Mouse (Mus musculus) frontal cortex, postnatal 10 days (tissue): Measurements from ENCODE around the gene Lamtor3.
"Not testable (repeated sequence)": the region's sequence is repeated elsewhere in the genome, so short reads cannot be mapped to it uniquely, and the experiment has no call there.

Experiments used
- DNase-seq, 2 experiments: peaks; one replicate each; pipeline ENCODE4 v3.0.0; 2022; ENCODE audit warnings: low spot score in 2 of 2, mixed read lengths in 1 of 2

Gene Lamtor3

DNA sequence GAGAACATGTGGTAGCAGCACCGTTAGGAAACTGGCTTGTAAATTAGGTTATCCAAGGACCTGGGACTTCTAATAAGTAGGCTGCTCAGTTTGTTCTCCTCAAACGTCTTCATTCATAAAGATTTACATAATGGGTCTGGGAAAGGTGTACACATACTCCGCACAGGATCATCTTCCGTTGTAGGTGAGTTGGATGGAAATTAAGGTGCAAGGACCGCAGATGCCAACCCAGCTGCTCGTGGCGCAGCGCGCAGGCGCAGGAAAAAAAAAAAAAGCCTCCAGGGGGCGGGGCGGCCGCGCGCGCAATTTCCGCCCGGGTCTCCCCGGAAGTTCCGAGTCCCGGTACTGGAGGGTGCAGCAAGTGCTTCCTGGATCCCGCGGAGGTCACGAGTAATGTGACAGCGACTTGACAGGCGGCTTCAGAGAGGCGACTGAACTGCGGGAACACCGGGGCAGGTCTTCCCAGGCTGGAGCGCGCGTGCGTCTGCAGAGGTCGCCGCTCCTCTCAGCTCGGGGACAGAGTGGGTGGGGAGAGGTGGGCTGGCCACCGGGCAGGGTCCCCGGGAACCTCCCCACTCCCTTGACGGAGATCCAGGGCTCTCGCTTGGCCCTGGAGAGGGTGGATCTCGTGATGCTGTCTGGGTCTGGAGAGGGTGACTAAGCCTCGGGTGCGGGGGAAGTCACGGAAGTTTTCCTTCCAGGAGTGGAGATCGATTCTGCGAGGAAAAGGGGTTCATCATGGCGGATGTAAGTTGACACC lies at the start of gene Lamtor3:
Lamtor3 (plus strand) TSS at position 335 of the 760 bp plus-strand sequence.
- peak; percentile 76 to 83 for DNase-seq

DNA sequence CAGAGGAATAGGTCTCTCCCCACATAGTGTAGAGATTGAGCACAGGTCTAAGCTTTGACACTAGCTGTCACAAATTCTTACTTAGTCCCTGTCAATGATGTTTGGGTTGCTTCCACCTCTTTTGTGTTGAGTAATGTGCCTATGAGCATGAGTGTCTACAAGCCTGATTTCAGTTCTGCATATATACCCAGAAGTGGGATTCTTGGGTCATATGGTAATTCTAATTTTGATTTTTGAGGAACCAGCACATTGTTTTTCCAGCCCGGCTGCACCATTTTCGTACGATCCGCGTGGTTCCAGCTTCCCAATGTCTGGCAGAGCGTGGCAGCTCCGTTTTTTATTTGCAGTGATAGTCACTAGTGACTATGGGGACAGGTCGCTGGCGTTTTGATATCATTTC lies 48.9 kb upstream of the Lamtor3 start:
- DNase-seq = no peak

DNA sequence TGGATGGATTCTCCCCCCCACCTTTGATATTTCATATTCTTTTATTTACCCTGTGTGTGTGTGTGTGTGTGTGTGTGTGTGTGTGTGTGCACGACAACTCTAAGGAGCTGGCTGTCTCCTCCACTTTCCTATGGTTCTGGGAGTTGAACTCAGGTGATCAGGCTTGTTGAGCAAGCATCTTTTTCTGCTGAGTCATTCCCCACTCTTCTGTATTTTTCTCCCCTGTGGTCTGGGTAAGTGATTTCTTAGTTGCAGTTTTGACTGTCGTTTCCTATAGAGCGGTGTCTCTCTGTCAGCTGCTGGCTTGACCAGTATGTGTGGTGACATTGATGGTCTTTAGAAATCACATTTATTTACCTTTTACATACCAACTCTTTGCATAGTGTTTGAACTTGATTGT lies 39.0 kb upstream of the Lamtor3 start:
- DNase-seq = no peak

DNA sequence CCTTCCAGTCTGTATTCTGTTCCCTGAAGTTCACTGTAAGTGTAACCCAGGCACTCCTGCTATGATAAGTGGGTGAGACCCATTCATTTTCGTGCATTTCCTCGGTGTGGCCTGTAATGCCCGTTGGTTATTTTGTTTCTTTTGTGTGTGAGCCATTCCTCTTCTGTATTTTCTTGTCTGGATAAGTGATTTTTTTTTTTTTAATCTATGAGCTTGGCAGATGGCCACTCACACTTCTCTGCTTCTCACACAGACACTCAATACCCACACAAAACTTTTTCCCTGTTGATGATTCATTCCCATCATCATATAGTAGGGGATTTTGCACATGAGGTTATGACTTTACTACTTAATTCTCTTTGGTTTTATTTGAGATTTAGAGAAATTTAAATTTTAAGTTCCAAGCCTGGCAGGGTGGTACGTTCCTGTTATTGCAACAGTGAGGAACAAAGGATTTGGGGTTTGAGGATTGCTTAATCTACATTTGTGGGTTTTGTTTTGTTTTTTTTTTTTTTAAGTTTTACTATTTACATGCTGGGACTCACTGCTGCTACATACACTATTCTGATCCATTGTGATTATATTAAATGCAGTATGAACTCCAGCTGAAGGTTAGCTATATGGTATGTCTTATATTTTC lies 38.1 kb upstream of the Lamtor3 start:
- DNase-seq = no peak

DNA sequence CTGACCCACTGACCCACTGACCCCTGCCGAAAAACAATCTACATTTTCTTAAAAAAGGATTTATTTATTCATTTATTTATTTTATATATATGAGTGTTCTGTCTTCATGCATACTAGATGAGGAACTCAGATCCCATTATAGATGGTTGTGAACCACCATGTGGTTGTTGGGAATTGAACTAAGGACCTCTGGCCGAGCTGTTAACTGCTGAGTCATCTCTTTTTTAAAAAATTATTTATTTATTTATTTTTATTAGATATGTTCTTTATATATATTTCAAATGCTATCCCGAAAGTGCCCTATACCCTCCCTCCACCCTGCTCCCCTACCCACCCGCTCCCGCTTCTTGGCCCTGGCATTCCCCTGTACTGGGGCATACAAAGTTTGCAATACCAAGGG lies 37.2 kb upstream of the Lamtor3 start:
- DNase-seq = no peak

DNA sequence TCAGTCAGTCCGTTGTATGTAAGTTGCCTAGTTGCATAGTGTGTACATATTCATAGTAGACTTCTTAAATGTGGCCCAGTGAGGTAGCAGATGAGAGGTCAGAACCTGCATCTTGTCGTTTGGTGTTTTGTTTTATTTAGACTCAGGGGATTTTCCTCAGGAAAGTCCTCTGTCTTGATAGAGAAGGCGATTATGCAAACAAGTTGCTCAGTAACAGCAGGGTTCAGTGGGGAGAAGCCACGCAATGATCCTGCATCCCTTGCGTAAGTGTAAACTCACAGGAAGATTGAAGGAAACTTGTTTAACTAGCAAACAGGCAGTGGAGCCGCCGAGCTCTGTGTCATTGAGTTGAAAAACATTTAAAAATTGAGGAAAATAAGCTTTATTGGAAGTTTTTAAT lies 30.3 kb upstream of the Lamtor3 start:
- DNase-seq = no peak

DNA sequence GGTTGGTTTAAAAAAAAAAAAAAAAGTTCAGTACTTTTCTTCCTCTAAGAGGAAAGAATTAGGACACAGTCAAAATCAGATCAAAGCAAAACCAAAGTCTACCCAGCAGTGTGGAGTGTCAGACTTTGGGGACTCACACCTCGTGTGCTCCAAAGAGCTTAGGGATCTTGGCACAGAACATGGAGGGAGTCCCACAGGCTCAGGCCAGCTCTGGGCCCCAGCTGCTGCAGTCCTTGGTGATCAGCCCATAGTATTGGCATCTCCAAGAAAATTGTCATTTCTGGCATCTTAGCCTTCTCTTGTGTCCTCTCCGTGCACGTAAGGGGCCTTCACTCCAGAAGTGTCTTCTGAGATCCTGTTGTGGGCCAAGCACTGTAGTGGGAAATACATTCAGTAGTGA lies 27.2 kb upstream of the Lamtor3 start:
- DNase-seq = no peak

DNA sequence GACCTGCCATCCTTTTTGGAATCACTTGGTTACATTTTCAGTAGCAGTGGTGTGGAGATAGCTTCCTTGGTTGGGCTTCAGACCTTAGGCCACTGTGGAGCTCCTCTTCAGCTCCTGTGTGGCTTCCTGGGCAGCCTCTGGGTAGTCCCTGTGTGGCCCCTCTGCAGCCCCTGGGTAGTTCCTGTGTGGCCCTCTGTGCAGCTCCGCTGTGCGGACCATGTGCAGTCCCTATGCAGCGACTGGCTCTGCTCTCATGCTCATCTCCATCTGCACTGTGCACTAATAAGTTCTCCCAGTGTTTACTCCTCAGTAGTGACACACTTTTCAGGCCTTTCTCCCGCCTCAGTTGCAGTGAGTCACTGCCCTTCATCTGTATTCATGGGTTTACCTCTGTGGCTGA lies 26.2 kb upstream of the Lamtor3 start:
- DNase-seq = no peak

DNA sequence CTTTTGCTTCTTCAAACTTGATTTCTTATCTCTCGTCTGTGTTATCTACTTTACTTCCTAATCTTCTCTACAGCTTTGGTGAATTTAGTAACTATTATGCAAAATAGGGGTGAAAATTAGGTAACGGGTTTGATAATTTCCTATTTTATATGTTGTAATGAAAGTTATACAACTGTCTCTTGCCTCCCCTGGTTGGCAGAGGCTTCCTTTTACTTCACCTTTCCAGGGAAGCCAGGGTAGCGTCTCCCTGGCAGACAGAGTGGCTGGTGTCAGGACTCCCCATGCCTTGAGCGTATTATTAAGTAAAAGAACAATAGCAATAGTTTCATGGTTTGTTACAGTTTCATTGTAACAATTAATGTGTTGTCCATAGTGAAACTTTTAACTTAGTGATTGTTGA lies 24.5 kb upstream of the Lamtor3 start:
- no peak for DNase-seq

DNA sequence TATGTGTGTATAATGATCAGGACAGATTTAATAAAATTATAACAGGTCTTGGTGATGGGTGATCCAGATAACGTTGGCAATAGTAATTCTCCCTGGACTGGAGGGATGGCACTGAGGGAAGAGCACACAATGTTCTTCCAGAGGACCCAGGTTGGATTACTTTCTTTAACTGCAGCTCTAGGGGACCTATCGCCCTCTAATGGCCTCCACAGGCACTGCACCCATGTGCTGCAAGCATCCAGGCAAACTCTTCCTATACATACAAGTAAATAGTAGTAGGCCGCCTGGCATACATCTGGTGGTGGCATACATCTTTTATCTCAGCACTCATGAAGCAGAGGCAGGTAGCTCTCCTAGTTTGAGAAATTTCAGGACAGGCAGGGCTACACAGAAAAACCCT lies 23.1 kb upstream of the Lamtor3 start:
- no peak for DNase-seq

DNA sequence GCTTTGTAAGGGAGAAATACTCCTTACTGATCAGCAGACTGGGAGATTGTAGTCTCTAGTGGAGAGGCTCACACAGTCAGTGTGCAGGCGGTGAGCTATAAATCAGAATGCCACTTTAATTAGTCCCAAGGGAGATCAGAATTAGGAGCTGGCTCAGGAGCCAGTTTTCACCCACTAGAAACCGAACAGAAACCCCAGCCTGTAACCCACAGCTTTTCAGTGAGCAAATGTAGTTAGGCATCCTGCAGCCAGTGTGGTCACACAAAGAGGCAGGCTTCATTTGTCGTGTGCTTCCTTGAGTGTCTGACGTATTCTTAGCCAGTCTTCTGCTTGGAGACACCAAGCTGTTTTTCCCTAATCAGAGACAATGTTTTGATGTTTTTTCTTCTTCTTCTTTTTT lies 21.9 kb upstream of the Lamtor3 start:
- DNase-seq = no peak

DNA sequence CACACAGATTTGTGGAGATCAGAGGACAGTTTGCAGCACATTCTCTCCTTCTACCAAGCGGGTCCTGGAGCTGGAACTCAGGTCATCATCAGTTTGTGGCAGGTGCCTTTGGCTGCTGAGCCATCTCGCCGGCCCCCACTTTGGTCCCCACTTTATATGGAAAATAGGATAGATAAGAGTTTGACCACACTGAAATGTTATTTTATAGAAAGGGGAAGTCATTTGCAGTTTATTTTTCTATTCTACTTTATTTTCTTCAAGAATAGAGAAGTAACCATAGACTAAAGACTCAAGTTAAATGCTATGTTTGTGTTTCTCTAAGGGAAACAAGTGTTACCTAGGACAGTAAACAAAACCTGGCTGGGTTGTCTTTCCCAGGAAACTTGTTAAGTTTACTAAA lies 21.4 kb upstream of the Lamtor3 start:
- no peak for DNase-seq

DNA sequence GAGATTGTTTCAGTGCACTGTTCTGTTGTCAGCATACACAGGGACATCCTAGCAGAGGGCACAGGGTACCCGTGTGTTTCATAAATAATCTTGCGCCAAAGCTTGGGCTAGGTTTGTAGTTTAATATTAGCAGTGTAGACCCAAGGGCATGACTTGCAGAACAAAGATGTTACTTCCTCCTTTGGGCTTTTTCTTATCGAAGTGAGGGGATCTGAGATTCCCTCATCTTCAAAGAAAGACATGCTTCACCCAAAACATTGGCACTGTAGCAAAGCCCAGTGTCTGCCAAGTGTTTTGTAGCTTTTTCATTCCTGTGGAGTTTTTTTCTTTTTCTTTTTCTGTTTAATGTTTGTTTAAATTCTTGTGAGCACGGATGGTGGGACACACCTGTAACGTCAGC lies 20.6 kb upstream of the Lamtor3 start:
- DNase-seq = no peak

DNA sequence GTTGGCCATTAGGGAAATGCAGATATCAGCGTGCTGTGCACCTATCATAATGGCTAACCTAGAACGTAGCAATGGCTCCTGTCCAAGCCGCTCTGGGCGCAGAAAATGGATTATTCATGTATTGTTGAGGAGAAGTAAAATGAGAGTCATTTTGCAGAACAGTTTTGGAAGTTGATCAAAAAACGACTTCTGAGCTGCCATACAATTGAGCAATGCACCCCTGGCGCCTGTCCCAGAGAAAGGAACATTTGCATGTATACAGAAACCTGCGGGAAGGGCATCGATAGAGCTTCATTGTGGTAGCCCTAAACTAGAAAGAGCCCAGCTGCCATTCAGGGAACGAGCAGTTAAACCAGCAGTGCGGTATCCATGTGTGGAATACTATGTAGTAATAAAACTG lies 18.2 kb upstream of the Lamtor3 start:
- no peak for DNase-seq

DNA sequence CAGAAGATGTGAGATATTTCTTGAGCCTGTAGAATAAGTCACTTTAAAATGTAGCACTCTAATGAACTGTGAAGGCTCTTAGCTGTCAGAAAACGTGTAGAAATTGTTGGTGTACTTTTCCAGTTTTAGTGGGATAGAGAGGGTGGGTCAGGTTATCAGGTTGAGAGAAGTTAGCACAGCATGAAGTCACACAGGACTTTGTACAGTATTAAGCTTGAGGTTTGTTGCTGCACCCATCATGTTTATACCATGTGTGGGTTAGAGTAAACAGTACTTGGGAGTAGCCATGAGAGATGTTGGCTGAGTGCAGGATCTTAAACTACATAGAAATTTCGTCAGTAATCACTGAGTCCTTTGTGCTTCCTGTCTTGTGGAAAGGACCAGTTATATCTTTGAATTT lies 5.2 kb upstream of the Lamtor3 start:
- no peak for DNase-seq

DNA sequence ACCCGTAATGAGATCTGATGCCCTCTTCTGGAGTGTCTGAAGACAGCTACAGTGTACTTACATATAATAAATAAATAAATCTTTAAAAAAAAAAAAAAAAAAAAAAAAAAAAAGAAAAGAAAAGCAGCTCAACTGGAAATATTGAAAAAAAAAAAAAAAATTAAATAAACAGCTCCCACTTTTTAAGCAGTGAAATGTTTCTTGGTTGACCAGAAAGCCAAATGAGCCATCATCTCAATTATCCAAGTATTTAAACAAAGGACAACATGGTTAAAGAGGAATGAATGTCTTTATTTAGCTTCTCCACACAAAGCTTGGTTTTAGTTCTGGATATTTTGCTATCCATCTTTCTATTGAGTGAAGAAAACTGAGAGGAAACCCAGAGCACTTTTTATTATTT lies 3.7 kb upstream of the Lamtor3 start:
- DNase-seq = not testable (repeated sequence)

DNA sequence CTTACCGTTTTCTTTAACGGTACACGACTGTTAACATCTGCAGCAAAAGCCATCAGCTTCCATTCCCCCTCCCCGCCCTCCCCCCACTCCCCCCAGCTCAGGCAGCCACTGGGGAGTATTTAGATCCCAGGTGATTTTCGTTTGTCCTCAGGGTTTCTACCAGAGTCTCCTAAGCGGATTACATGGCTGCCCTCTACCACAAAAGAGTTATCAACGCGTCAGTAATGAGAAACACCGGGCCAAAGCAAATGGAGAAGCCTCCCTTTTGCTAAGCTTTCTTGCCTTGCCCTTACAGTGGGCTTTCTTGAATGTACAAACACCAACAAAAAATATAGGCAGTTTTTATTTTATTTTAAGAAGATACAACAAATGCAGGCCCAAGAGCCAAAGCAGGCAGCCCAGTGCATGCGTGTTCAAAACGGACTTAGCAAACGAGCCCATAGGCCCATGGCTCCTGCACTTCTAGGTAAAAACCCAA lies 573 bp upstream of the Lamtor3 start:
- DNase-seq = no peak

DNA sequence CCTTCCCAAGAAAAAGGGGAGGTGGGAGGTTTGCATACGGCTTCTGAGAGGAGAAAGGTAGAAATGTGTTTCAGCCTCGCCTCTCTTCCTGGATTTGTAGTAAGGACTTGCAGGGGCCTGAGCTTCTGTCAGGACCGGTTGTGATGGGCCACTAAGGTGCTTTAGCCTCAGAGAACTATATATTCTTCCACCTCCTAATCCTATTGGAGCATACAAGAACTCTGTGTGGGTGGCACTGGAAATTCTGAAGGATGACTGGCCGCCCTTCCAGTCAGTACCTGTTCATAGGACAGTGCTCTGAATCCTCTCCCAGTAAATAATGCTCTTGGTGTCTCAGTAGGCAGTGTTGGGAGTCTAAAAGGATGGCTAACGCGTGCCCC lies 616 bp downstream of the Lamtor3 start:
- DNase-seq = peak; percentile 22 to 31

DNA sequence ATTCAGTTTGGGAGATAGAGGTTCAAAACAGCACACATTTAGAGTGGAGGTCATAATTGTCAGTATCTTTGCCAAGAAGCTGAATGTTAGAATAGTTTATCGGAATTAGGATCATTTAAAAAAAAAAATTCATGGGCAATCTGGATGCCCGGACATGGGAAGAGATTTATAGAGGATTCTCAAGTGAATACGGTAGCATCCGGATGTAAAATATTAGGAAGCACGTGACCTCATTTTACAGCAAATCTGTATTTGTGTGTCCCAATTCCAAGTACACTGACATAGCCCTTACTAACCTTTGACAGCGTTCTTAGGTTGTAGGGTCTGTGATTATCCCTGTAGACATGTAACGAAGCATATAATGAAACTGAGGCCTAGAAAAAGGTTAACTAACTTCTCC lies 1.1 kb downstream of the Lamtor3 start:
- no peak for DNase-seq

DNA sequence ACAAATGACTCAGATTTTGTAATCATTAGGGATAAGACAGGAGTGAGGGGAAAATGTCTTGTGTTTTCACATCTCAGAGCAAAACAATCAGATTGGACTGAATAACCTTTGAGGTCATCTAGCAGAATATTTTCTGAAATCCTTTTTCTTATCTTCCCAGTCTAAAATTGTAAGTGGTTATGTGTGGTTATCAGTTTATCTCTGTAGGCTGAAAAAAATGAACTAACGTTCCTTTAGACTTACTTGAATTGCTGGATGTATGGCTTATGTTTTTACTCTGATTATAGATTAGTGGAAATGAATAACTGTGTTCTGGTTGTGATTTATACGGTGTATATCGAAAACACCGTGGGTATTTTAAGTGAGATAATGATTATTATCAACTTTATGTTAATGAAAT lies 2.3 kb downstream of the Lamtor3 start:
- DNase-seq = no peak

DNA sequence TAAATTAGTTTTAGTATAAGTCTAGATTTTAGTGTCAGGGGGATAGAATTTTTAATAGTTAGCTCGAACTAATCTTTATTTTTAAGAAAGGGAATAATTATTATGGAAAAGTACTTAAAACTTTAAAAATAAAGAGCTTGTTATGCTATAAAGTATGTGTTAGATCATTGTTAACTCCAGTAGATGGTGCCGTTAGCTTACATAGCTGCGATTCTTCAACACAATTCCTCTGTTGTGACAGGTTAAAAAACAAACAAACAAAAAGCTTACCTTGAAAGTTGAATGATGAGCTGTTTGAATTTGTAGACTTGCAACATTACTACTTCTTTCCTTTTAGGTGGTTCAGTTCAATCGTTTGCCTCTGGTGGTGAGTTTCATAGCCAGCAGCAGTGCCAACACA lies 8.7 kb downstream of the Lamtor3 start:
- DNase-seq = no peak

DNA sequence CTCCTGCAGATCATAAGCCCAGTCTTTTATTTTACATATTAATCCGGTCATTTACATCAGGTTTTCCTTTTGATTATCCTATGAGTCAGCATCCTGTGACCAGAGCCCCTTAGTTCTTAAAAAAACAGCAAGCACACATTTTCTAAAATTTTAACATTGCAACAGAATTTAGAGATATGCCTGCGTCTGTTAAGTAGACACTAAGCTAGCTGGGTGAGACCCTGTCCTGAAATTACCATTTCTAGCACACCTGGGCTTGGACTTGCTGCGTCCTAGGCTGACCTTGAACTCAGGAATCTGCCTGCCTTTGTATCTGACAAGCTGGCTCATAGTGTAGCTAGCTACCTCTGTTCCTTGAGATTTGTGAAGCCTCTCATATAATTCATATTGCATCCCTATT lies 11.6 kb downstream of the Lamtor3 start:
- DNase-seq = no peak

DNA sequence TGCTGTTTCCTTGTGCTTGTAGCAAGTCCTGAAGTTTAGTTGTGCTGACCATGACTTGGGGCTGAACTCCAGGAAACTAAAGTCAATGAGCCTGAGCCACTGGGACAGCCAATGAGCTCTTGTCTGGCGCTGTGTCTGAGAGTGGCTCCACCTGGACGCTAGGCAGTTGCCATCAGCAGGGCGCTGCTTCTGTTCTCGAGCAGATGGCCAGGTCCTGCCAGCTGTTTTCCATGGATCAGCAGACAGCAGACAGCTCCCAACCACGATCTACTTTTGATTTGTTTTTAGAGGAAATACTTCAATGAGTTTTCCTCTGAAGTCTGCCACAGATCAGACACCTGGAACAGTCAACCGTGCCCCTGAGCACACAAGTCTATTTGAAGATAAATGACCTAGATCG lies 14.4 kb downstream of the Lamtor3 start:
- no peak for DNase-seq

DNA sequence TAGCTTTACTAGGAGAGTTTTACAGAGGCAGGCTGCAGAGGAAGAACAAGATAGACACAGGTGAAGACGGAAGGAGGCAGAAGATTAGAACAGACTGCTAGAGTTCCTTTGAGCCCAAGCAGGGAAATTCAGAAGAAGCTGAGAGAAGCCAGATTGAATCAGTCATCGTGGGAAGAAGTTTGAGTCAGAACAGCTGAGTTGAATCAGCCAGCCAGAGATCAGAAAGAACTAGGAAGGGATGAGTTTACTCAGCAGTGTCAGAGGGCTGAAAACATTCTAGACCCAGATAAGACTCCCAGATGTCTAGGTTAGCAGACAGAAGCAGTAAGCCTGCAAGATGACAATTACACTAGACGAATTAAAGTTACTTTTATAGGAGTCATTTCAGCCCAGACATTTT lies 15.7 kb downstream of the Lamtor3 start:
- DNase-seq = no peak
